Mouse (Mus musculus): ENCODE data around the gene Dcaf11.

Dcaf11 gene

DNA sequence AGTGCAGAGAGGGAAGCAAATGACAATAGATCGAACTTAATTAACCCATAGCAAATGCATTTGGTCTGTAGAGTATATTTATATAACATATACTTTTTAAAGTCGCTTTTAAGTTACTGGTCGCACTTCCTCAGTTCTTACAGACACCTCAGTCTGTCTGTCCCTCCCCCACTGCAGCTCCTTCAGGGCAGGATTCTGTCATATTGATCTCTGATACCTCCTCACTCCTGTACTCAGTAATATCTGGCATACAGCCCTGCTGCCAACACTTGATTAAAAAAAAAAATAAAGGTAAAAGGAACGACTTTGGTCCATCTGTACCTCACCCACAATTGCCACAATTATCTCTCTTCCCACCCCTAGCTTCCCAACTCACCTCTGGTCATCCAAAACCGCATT lies 24.5 kb downstream of the Dcaf11 start:
- in situ Hi-C loops (cut with MboI, MseI) = loop anchor here (25.0 kb wide), 1 partner anchor 697 kb away; the partner anchor contains the start of genes Bcl2l2, Gm20521, Pabpn1 and Ppp1r3e

- in situ Hi-C loops (cut with MboI, MseI) = loop anchor here (25.0 kb wide), 1 partner anchor 698 kb away; the partner anchor contains the start of genes Bcl2l2, Gm20521, Pabpn1 and Ppp1r3e
These were observed 25.1 kb downstream of the Dcaf11 start, which contains the start of gene Emc9 for GRCm38 (mm10) chr14:55584702-55585565. Gene Emc9 (minus strand): TSS chr14:55585302.

GRCm38 (mm10) chr14:55585566-55585960 lies 25.8 kb downstream of the Dcaf11 start:
- in situ Hi-C loops (cut with MboI, MseI) = loop anchor here (25.0 kb wide), 1 partner anchor 698 kb away; the partner anchor contains the start of genes Bcl2l2, Gm20521, Pabpn1 and Ppp1r3e

DNA sequence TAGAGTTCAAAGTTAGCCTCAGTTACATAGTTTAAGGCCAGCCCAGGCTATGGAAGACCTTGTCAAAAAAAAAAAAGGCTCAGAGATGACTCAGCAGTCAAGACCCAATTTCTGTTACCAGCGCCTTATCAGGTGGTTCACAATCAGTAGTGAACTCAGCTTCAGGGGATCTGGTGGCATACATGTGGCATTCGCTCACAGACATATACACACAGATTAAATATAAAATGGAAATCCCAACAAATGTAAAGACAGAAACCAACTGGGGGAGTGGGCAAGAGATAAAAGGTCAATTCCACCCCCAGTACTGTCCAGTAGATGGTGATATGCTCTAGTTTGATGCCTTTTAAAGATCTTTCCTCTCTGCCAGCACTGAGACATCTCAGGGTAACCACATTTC lies 26.3 kb downstream of the Dcaf11 start:
- in situ Hi-C loops (cut with MboI, MseI) = loop anchor here (25.0 kb wide), 1 partner anchor 699 kb away; the partner anchor contains the start of genes Bcl2l2, Gm20521, Pabpn1 and Ppp1r3e

- in situ Hi-C loops (cut with MboI, MseI) = loop anchor here (25.0 kb wide), 1 partner anchor 702 kb away; the partner anchor contains the start of genes Bcl2l2, Gm20521, Pabpn1 and Ppp1r3e
These were observed 29.5 kb downstream of the Dcaf11 start for GRCm38 (mm10) chr14:55589271-55589670.

GRCm38 (mm10) chr14:55589771-55590448 lies 30.1 kb downstream of the Dcaf11 start:
- in situ Hi-C loops (cut with MboI, MseI) = loop anchor here (25.0 kb wide), 1 partner anchor 703 kb away; the partner anchor contains the start of genes Bcl2l2, Gm20521, Pabpn1 and Ppp1r3e

- in situ Hi-C loops (cut with MboI, MseI) = loop anchor here (25.0 kb wide), 1 partner anchor 704 kb away; the partner anchor contains the start of genes Bcl2l2, Gm20521, Pabpn1 and Ppp1r3e
These were observed 31.0 kb downstream of the Dcaf11 start, which contains the start of gene Psme2 for GRCm38 (mm10) chr14:55590748-55591330. Gene Psme2 (minus strand): TSS chr14:55591113.

DNA sequence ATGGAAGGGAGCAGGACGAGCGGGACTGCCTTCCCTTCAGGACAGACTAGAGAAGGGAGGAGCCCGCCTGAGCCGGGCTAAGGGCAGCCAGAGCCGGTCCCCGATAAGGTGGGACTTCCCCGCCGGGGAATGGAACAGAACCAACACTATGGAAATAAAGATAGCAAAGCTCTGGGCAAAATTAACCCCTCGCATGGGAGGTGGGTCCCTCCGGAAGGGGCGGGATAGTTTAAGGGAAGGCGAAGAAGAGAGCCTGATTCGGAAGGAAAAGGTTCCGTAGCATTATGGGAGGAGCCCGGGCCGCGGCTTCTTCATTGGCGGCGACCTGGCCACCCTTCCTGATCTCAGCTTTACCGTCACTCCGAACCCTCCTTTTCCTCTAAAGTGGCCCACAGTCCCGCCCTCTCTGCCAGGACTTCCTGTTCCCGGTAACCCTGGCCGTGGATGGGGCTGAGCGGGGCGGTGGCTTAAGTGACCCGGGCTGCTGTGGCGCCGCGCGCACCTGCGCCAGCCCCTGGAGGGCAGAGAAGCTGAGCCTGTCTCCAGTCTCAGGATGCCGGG lies 31.6 kb downstream of the Dcaf11 start, which contains the start of gene Rnf31:
Gene Rnf31, plus strand, starts transcription at position 378 of the 561 bp plus-strand sequence.
- in situ Hi-C loops (cut with MboI, MseI) = loop anchor here (25.0 kb wide), 1 partner anchor 704 kb away; the partner anchor contains the start of genes Bcl2l2, Gm20521, Pabpn1 and Ppp1r3e

DNA sequence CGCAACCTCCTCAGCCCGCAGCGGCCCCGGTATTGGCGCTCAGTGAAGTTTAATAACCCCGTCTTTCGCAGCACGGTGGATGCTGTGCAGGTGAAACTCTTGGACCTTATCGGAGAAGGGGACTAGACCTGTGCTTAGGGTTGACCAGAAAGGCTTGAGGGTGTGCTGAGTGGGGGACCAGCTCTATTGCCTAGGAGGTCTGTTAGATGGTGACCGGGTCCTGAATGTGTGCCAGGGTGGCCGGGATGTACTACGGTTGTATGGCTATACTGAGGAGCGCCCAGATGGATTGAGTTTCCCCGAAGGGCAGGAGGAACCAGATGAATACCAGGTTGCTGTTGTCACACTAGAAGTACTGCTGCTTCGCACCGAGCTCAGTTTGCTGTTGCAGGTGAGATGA lies 32.4 kb downstream of the Dcaf11 start:
- in situ Hi-C loops (cut with MboI, MseI) = loop anchor here (25.0 kb wide), 1 partner anchor 705 kb away; the partner anchor contains the start of genes Bcl2l2, Gm20521, Pabpn1 and Ppp1r3e

- in situ Hi-C loops (cut with MboI, MseI) = loop anchor here (25.0 kb wide), 1 partner anchor 709 kb away; the partner anchor contains the start of genes Bcl2l2, Gm20521, Pabpn1 and Ppp1r3e
These were observed 36.4 kb downstream of the Dcaf11 start for GRCm38 (mm10) chr14:55596036-55596690.

DNA sequence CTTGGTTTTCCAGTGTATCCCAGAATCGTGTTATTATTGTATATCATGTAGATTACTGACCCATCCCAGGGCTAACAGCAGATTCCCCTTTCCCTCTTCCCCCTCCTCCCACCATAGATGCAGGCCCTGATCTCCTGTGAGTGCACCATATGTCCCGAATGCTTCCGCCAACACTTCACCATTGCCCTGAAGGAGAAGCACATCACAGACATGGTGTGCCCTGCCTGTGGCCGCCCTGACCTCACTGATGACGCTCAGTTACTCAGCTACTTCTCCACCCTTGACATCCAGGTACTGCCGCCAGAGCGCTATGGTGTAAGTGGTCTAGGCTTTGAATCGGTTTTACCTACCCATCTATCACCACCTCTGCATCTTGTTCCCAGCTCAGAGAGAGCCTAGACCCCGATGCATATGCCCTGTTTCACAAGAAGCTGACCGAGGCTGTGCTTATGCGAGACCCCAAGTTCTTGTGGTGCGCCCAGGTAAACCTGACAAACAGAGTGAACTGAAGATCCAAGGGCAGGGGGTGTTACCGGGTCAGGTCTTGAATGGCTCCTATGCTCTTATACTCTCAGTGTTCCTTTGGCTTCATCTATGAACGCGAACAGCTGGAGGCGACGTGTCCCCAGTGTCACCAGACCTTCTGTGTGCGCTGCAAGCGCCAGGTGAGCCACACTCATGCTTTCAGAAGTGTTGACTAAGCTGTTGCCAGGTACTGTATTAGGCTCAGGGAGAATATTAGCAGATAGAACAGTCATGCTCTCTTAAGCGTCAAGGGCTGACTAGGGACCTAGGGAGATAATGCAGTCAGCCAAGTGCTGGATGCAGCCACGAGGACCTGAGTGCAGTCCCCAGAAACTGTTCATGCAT lies 39.0 kb downstream of the Dcaf11 start:
- in situ Hi-C loops (cut with MboI, MseI) = loop anchor here (25.0 kb wide), 1 partner anchor 711 kb away; the partner anchor contains the start of genes Bcl2l2, Gm20521, Pabpn1 and Ppp1r3e

DNA sequence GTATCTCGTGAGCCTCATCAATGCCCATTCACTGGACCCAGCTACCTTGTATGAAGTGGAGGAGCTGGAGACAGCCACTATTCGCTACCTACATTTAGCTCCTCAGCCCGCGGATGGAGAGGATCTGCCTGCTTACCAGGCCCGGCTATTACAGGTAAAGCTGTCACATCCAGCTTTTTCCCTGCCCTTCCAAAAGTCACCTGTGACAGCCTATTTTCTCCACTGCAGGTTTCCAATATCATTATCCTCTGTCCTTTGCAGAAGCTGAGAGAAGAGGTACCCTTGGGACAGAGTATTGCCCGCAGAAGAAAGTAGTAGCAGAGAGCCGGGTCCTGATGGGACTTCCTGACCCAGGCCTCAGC lies 43.4 kb downstream of the Dcaf11 start, which contains the start of gene Irf9:
Gene Irf9, plus strand, starts transcription at position 301 of the 362 bp plus-strand sequence.
- in situ Hi-C loops (cut with MboI, MseI) = no loop called here

DNA sequence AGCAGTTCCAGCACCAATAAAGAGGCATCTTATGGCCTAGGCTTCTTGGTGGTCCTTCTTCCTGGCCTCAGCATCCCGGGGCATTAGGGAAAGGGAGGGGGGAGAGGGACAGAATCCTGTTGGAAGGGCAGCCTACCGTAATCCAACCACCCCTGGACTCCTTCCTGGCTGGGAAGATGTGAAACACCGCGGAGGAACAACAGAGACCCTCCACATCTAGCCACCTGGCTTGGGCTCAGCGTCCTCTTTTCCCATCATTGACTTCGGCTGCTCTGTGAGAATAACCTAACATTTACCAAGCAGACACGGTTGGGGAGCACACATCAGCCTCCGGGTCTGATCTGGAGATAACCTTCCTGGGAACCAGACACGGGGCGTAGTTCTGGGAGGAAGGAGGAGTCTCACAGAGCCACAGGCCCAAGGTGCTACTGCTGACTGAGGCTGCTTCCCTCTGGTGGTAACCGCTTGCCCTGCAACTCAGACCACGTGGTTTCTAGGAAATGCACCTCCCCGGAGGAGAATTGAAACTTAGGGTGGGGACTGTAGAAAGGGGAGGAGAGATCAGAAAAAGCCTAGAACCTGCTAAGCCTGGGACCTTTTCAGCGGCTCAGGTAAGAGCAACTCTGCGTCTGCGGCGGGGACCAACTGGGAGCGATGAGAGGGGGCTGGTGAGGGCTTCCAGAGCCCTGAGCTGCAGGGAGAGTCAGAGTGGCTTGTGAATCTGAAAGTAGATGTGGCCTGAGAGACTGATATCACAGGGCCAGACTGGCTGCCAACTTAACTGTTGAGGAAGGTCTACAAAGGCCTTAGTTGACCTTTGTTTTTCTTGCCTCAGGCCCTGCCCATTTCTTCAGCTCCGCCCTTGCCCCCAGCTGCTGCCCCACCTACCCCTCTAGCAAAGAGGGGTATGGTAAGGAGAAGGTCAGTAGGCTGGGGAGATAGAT lies 44.1 kb downstream of the Dcaf11 start:
- in situ Hi-C loops (cut with MboI, MseI) = no loop called here

DNA sequence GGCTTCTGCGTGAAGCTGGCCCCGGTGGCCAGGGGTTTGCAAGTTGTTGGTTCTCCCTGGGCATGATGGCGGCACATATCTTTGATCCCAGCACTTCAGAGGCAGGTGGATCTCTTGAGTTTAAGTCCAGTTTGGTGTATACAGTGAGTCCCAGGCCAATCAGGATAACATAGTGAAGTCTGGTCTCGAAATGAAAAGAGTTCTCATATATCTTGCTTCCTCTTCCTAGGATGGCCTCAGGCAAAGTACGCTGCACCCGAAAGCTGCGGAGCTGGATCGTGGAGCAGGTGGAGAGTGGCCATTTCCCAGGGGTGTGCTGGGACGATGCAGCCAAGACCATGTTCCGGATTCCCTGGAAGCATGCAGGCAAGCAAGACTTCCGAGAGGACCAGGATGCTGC lies 45.0 kb downstream of the Dcaf11 start:
- in situ Hi-C loops (cut with MboI, MseI) = no loop called here

- in situ Hi-C loops (cut with MboI, MseI) = no loop called here
These were observed 46.1 kb downstream of the Dcaf11 start for GRCm38 (mm10) chr14:55605743-55606459.

DNA sequence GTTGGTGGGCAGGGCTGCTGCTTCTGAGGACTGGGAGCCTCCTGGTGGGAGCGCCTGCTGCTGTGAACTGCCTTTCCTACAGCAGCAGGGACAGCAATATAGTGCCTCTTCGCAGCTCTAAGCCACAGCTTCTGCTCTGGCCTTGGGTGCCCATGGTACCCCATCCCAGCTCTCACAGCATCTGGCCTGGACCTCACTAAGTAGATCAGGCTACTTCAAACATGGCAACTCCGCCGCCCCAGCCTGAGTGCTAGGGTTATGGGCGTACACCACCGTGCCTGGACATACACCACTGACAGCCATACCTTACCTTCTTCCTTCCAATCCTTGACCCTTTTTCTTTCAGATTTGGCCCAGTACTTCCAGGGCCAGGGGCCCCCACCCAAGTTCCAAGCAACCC lies 48.5 kb downstream of the Dcaf11 start:
- in situ Hi-C loops (cut with MboI, MseI) = no loop called here

GRCm38 (mm10) chr14:55613346-55613745 lies 53.5 kb downstream of the Dcaf11 start:
- in situ Hi-C loops (cut with MboI, MseI) = no loop called here

Data from regulatory T cell (primary cell).